Mouse (Mus musculus) gastrocnemius, postnatal 4 days (tissue): ENCODE measurements around the gene Gm5089. TPM values are rescaled to one million over a fixed set of nuclear protein-coding genes. Genes with fewer than 3 reads are reported as not detected.
"Not testable (repeated sequence)": the region's sequence is repeated elsewhere in the genome, so short reads cannot be mapped to it uniquely, and the experiment has no call there.

Experiments used
- DNase-seq, 2 experiments: peaks; one replicate each; pipeline ENCODE4 v3.0.0; 2021 to 2022; ENCODE audit warnings: low spot score in 2 of 2, mixed read lengths in 2 of 2
- total RNA-seq, 2 experiments: library from RNA; stranded (reverse); gene quantifications; 2 replicates each; pipeline ENCODE4 v1.2.3; 2021

Gene Gm5089
- total RNA-seq, 2 experiments from 2014 or later: not detected

DNA sequence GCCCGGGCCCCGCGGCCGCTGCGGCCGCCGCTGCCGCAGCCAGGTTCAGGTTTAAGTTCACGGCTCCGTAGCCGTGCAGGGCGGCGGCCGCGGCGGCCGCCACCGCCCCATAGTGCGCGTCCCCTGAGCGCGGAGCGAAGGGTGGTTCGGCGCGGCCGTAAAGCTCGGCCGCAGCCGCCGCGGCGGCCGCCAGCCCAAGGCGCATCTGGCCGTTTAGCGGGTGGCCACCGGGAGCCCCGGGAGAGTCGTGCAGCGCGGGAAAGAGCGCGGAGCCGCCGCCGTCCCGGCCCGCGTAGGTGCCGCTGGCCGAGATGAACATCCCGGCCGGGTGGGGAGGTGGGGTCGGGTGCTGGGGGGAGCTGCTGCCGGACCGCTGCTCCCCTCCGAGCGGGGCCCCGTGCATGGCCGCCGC, 13.4 kb upstream of the Gm5089 start:
- DNase-seq: no peak

DNA sequence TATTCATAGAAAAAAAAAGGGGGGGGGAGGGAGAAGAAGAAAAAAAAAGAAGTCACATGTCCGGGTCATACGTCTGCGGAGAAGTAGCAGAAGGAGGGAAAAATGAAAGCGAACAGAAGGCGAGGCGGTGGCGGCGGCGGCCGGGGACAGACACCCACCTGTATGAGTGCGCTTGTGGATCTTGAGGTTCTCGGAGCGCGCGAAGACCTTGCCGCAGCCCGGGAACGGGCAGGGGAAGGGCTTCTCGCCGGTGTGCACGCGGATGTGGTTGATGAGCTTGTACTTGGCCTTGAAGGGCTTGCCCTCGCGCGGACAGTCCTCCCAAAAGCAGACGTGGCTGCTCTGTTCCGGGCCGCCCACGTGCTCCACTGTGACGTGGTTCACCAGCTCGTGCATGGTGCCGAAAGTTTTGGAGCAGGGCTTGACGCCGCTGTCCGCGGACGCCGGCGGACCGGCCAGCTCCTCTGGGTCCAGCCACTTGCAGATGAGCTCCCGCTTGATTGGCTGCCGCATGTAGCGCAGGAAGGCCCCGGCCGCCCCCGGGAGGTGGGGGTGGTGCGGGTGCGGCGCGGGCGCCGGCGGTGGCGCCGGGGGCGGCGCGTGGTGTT, 12.9 kb upstream of the Gm5089 start:
- DNase-seq: not testable (repeated sequence)

DNA sequence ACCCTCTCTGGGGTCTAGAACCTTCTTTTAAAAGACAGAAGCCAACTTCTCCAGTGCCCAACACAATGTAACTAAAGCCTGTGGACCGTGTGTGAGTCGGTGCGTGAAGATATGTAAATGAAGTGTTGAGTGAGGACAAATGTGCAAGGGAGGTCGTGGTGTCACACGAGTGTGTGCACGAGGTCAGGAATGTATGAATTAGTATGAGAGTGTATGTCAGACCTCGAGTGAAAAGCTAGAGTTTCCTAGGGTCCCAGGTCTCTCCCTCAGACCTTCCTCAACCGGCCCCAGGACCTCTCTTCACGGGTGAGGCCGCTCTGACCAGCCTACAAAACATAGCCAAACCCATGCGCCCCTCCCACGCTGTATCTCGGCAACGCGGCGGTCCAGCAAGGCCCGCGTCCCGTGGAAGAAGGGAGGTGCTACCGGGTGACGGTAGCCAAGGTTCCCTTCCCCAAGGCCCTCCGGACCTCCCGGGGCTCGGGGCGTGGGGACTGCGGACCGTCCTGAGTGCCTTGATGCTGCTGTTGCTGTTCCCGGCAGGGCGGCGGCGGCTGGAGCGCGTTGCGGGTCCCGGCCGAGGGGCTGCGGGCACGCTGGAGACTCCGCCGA, 12.3 kb upstream of the Gm5089 start:
- DNase-seq: no peak

DNA sequence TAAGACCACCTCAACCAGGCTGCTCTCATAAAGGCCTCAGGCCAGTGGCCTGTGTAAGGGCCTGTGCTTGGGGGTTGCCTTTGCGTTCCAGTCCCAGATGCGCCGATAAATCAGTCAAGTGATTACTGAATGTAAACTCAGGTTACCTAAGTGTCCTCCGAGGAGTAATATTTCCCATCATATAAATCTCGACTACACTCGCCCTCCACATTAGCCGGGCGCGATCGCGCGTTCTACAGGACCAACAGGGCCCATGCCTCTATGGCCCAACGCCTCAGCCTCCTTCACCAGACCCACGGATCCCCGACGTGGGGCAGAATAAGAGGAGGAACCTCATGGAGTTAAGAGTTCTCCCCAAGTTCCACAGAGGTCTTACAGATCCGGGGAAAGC, 11.8 kb upstream of the Gm5089 start:
- no peak for DNase-seq

DNA sequence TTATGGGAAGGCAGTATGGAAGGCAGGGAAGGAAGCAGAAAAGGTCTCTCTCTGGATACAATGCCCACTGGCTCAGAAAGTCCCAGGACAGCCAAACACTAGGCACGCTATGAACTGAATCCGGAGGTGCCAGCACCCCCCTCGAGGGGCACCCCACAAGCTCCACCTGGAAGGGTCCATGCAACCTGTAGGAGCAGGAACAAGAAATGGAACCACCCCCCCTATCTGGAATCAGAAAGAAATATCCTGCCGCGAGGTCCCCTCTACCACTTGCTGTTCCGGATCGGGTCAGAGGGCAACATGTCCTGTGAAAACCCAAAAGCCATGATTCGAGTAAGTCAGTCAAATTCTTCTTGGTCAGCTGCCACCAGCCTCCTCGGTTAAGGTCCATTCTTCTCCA, 11.1 kb upstream of the Gm5089 start:
- DNase-seq: no peak

DNA sequence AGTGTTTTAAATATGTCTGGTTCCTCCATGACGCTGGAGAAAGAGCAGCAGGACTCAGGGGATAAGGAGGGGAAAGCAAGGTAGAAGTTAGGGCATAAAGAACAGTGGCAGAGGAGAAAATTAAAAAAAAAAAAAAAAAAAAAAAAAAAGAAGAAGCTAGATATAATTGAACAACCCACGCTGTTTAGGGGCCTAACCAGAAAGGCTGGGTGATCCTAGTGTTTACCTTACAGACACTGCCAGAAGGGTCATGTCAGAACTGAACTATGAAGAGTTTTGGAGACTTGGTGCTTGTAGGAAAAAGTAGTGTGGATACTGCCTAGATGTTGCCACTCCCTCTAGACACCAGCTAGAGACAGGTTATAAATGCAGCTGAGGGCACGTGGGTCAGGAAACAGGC, 10.6 kb upstream of the Gm5089 start:
- no peak for DNase-seq

DNA sequence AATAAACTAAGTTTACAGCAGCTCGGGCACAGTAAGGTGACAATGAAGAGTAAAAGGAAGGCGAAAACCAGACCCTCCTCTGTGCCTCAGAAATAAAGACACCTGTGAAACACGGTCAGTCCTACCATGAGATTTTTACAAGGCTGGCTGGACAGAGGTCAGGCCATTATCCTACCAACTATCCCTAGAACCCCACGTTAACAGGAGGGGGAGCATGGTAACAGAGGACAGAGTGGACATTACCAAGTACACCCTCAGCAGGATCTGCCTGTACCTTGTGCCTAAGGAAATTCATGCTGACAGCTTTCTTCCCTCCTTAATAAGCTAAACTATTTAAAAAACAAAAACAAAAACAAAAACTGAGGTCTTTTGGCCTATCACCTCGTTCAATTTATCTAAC, 9.3 kb upstream of the Gm5089 start:
- DNase-seq: no peak

DNA sequence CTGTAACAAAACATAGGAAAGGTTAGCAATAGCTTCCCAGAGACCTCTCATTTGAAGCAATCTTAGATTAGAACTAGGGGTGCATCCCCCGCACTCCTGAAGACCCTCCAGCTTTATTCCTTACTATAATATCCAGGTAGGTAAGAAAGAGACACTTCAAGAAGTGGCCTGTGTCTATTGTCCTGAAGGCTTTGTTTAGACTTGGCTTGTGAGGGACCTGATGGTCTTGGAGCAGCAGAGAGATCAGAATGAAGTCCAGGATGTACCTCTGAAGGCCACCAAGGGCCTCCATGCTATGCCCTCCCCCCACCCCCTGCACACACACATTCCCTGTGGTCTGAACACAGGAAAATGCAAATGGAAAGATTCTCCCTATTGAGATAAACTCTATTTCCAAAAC, 8.9 kb upstream of the Gm5089 start:
- DNase-seq: no peak

DNA sequence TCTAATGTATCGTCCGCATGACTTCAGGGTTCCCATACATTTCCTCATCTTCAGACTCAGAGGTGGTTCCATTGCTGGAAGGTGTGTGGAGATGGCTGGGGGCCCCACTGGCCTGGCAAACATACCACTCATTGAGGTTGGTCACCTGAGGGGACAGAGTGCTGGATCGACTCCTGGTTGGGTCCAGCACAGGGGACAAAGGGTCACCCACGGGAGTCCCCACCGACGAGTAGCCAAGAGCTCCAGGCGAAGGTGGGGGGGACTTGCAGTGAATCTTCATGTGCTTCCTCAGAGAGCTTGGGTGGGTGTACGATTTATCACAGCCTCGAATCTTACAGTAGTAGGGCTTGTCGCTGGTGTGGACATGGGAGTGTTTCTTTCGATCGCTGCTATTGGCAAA, 8.4 kb upstream of the Gm5089 start:
- DNase-seq: not testable (repeated sequence)

DNA sequence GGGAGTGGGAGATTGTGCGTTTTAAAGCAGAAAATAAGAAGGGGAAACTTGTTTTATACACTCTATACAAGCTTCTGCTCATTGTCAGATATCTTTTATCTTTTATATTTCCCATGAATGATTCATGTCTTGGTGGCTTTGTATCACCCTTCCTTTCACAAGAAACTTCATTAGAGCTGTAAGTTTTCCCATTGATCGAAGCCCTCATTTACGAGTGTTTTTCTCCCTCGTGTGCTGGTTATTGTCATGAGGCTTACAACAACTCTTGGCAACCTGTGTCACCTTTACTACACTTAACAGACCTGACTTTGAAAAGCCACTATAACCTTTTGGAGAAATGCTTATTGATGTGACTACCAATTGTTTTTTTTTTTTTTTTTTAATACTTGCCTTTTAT, 4.6 kb upstream of the Gm5089 start:
- DNase-seq: no peak

DNA sequence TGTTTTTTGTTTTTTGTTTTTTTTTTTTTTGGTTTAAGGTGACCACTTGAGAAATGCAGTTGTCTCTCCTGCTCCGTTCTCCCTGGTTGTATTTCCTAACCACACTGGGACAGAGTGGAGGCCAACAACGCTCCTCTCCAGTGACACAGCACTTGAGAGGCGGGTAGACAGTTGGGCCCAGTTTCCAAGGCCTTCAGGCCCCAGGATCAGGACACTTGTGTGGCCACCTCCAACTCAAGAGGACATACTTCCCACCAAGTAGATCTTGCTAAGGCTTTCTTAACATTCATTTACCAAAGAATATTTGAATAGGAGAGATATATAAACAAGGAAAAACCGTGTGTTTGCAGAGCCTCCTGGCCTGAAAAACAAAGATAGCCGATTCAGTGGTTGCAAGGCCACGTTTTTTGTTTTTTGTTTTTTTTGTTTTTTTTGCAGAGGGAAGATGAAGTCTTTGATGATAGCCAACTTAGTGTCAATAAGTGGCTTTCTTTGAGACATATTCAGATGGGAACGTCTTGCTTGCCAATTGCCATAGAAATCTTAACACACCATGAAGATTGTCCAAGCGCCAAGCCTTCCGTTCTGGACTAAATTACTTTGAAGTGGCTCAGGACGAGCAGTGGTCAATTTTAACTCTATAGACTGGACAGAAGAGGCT, 4.1 kb upstream of the Gm5089 start:
- no peak for DNase-seq

DNA sequence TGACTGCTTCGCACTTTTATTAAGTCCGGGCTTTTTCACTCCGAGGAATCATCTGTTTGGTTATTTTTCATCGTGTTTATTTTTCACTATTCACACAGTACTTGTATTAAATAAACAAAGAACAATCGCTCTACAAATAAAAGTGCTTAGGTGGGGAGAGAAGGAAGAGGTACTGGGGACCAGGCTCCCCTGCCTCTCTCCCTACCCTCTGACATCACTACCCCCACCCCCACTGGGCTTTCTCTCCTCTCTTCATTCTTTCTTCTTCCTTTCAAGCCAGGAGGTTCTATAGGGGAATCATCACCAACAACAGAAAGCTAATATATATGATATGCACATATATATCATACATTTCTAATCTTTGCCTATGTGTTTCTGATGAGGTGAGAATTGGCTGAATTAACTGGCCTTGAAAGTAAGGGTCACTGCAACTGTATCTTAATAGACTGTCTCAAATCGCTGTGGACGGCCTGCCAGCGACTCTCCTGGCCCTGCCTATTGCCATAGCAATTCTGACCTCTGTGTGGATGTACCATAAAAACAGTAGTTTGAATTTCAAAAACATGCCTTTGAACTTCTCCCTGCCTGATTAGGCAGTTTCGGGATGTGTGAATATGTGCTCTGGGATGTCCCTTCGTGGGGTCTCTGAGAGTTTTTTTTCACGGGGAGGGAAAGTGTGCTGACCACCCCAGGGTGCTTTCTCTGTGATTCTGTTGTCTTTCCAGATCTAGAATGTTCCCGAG, 3.3 kb upstream of the Gm5089 start:
- no peak for DNase-seq

DNA sequence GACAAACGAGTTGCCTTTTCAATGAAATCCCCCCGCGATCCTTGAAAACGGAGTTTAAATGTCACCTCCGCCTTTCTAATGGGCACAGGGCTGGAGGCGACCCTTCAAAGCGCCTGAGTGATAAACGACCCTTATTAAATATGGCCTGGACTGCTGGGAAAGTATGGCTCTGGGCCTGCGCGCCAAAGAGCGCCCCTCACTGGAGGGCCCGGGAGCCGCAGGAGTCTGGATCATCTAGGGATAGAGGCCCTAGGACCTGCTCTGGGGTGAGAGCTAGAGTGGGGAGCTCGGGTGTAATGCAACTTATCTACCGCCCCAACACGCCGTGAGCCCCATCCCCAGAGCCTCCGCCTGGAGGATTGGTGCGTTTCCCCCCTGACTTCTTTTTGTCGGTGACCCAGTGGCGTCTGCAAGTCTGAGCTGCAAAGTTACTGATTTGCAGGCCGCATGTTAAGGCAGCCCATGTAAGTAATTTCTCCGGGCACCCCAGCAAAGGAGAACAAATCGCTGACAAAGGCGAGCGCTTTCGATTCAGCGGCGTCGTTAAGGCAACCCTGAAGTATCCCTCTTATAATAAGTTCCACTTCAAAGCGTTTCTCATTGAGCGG, 2.6 kb upstream of the Gm5089 start:
- no peak for DNase-seq

DNA sequence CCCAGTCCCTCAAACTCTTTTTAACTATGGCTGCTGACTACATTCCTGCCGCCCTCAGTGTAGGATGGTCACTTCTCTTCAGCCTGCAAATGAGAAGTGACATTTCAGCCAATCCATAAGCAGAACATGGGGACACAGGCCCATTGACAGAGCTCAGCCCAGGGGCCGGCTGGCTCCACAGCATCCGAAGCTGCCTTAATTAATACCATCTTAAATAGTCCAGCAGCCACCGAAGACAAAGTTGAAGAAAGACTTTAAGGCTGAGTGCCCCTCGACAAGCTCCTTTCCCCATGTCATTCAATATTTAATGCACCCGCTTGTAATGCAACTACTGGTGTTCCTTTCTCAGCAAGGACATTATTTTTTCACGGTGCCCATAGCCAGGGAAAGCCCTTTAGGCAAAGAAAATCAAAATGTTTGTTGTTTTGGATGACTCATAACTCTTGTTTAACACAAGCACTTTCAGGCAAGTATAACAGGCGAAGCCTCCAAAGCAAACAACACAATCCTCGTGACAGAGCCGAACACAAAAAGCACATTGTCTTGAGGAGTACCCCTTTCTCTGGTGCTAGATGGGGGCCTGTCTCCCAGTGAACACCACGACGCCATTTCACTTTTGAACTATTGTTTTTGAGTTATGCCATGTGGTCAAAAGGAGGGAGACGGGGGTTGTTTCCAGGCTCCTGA, 1.9 kb upstream of the Gm5089 start:
- DNase-seq: no peak

DNA sequence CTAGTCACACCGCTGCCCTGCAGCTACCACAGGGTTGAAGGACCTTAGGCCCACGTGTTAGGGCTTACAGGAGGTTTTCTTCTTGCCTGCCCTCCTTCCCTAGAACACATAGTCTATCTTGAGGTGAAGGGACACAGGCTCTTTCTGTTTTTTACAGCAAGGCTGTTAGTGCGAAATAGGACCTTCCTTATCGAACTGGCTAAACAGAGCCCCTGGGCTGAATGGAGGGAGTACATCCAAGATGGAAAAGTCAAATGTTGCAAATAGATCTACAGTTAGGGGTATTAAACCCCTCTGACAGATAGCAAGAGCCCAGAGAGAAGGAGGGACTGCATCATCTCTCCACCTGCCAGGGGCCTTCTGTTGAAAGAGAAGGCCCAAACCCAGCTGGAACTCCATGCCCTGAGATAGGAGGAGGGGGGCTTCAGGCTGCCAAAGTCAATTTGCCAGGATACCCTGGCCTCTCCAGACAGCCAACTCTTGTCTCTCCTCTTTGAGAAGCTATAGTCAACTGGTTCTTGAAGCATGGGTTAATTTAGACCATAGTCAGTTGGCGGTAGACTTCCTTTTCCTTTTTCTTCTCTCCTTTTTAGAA, 733 bp upstream of the Gm5089 start:
- no peak for DNase-seq

DNA sequence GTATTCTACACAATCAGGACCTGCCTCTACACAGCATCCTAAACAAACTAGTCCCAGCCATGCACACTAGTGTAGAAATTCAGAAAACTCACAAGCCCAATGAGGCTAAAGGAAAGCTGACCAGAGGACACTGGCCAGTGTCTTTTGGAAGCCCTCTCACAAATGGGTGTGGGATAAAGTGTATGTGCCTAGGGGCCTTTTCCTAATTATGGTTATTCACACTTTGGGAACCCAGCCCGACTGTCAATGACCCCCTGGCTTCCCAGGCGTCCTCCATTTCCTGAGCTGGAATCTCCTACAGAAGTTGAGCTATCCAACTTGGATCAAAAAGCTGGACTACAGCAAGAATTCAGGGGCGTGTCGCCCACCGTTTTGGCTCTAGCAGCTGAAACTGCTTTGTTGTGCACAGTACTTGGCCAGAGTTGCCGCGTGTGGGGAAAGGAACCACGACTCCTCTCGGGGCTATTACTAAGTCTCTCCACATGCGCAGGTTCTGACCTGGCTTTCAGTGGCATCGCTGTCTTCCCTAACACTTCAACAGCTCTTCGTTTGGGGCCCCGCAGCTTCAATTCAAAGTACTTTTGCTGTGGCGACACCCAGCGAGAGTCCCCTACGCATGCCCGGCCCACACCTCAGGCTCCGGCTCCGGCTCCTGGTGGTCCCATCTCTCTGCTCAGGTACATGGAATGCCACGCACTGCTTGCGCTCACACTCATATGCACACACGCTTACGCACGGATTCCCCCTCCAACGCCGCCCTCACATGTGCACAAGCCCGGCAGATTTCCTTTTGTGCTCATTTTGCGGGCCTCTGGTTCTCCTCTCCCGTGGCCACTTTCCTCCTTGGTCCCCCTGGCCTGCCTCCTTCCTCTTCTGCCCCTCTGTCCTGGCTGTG, 1.1 kb downstream of the Gm5089 start:
- no peak for DNase-seq

DNA sequence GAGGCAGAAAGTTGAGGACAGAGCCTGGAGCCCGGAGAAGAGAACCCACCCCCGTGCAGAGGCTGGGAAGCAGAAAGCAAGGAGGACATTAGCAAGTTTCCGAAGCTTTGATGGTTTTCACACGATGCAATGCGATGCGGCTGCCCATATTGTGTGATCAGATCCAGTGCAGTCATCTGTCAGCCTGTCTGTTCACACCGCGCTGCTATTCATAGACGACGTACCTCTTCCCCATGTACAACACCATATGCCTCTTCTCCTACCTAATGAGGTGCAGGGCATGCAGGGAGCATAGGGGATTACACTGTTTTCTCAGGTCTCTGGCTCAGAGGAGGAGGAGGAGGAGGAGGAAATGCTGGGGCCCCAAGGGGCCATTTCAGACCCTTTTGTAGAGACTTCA, 14.1 kb downstream of the Gm5089 start:
- DNase-seq: no peak

DNA sequence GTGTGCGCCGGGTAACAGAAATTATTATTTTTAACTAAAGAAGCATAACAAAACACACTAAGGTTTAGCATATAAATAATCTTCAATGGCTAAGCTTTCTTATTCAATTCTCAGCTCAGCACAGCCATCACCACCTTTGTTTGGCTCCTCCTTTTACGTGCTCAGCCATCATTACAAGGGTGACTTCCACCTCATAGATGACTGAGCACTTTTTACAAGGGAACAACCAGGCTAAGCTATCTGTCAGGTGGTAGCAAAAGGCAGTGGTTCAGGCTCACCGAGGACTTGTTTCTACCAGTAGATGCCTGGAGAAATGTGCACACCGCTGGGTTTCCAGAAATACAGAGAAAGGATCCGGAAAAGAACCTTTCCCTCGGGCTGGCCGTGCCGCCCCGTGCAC, 16.9 kb downstream of the Gm5089 start:
- DNase-seq: no peak

DNA sequence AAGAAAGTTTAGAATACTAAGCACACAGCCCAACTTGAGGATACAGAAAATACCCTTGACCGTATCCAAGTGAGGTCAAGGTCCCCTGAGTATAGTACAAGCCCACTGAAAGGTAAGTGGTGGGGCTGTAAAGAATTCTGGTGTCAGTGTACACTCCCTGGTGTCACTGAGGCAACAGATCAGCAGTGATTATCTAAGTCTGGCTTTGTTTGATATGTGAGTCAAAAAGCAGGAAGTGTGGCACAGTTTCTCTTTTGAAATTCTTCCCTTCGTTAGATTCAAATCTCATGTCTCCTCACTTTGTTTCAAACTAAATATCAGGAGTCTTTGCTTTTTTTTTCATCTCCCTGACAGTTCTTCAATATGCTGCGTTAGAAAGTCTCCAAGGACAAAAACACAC, 18.4 kb downstream of the Gm5089 start:
- no peak for DNase-seq

DNA sequence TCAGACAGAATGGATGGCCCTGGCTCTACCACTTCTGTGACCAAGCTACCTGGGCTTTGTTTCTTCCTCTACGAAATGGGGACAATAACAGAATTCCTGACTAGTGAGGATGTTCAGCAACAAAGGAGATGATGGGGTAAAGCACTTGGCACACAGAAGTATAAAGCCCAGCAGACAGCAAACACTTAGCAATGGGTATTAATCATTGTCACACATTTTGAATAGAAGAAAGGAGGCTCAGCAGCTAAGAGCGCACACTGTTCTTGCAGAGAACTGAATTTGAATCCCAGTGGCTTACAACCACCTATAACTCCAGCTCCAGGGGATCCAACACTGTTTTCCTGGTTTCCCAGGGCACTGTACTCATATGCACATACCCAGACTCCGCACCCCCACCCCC, 23.3 kb downstream of the Gm5089 start:
- no peak for DNase-seq
